Mouse (Mus musculus) 3134 (cell line): ENCODE measurements around the gene Ntm.

ENCODE experiments used
- DNase-seq: peaks from one replicate; pipeline ENCODE4 v3.0.0-alpha.2; 2011; ENCODE audit warnings: low spot score; ENCODE audit not compliant: insufficient read length; ENCODE audit errors: extremely low read depth

Ntm gene

GRCm38 (mm10) chr9:29663286-29663685, 299.7 kb downstream of the Ntm start:
- no peak for DNase-seq

- DNase-seq: no peak
Measured at GRCm38 (mm10) chr9:29661468-29662145, 301.3 kb downstream of the Ntm start.

- DNase-seq: no peak
Measured at GRCm38 (mm10) chr9:29660059-29660613, 302.8 kb downstream of the Ntm start.

GRCm38 (mm10) chr9:29657761-29658465, 305.0 kb downstream of the Ntm start:
- no peak for DNase-seq

GRCm38 (mm10) chr9:29654885-29655284, 308.1 kb downstream of the Ntm start:
- DNase-seq: no peak

- no peak for DNase-seq
Measured at GRCm38 (mm10) chr9:29653678-29654235, 309.2 kb downstream of the Ntm start.

- DNase-seq: no peak
Measured at GRCm38 (mm10) chr9:29652854-29653253, 310.1 kb downstream of the Ntm start.

GRCm38 (mm10) chr9:29651856-29652255, 311.1 kb downstream of the Ntm start:
- no peak for DNase-seq

- no peak for DNase-seq
Measured at GRCm38 (mm10) chr9:29651226-29651625, 311.7 kb downstream of the Ntm start.

- DNase-seq: no peak
Measured at GRCm38 (mm10) chr9:29650679-29651078, 312.3 kb downstream of the Ntm start.

GRCm38 (mm10) chr9:29650266-29650665, 312.7 kb downstream of the Ntm start:
- no peak for DNase-seq

- no peak for DNase-seq
Measured at GRCm38 (mm10) chr9:29648256-29648655, 314.7 kb downstream of the Ntm start.

GRCm38 (mm10) chr9:29647764-29648163, 315.2 kb downstream of the Ntm start:
- DNase-seq: no peak

- no peak for DNase-seq
Measured at GRCm38 (mm10) chr9:29645796-29646400, 317.0 kb downstream of the Ntm start.

- DNase-seq: no peak
Measured at GRCm38 (mm10) chr9:29642997-29643657, 319.8 kb downstream of the Ntm start.

GRCm38 (mm10) chr9:29637335-29637734, 325.6 kb downstream of the Ntm start:
- no peak for DNase-seq

GRCm38 (mm10) chr9:29617181-29617580, 345.8 kb downstream of the Ntm start:
- DNase-seq: no peak

GRCm38 (mm10) chr9:29612020-29612612, 350.8 kb downstream of the Ntm start:
- DNase-seq: no peak

- DNase-seq: no peak
Measured at GRCm38 (mm10) chr9:29610867-29611266, 352.1 kb downstream of the Ntm start.

GRCm38 (mm10) chr9:29597665-29598064, 365.3 kb downstream of the Ntm start:
- DNase-seq: no peak
